Mouse (Mus musculus) heart, adult 8-10 months (tissue): ENCODE measurements at regions not wholly inside any gene's neighbourhood (a gene's known extent, or its start where the extent isn't known, plus 50 kb on each side); places are given as distances from the start of the nearest gene placed in this dataset.

Experiments
- DNase-seq: peaks from one replicate; pipeline ENCODE4 v3.0.0; 2022; ENCODE audit warnings: low spot score

- DNase-seq = no peak
Measured at GRCm38 (mm10) chr13:97847561-97847960, 87.1 kb upstream of the Gm10260 start.

- no peak for DNase-seq
Measured at GRCm38 (mm10) chr13:97845148-97845547, 84.7 kb upstream of the Gm10260 start.

GRCm38 (mm10) chr13:97842801-97843200 is 82.4 kb upstream of the Gm10260 start:
- no peak for DNase-seq

- DNase-seq = no peak
Measured at GRCm38 (mm10) chr13:97841503-97841902, 81.1 kb upstream of the Gm10260 start.

- DNase-seq = no peak
Measured at GRCm38 (mm10) chr13:97839617-97840308, 79.3 kb upstream of the Gm10260 start.

- DNase-seq = peak; percentile 51
Measured at GRCm38 (mm10) chr13:97837443-97838000, 77.1 kb upstream of the Gm10260 start.

GRCm38 (mm10) chr13:97832448-97832847 is 72.0 kb upstream of the Gm10260 start:
- DNase-seq = no peak

GRCm38 (mm10) chr13:97831839-97832238 is 71.4 kb upstream of the Gm10260 start:
- no peak for DNase-seq

GRCm38 (mm10) chr13:97829558-97829957 is 69.1 kb upstream of the Gm10260 start:
- DNase-seq = no peak

GRCm38 (mm10) chr13:97825801-97826576 is 65.6 kb upstream of the Gm10260 start:
- DNase-seq = no peak

GRCm38 (mm10) chr13:97825361-97825760 is 64.9 kb upstream of the Gm10260 start:
- DNase-seq = peak; percentile 13

GRCm38 (mm10) chr13:97824071-97824716 is 63.8 kb upstream of the Gm10260 start:
- no peak for DNase-seq

- DNase-seq = no peak
Measured at GRCm38 (mm10) chr13:97821630-97822029, 61.2 kb upstream of the Gm10260 start.

GRCm38 (mm10) chr13:97821011-97821410 is 60.6 kb upstream of the Gm10260 start:
- no peak for DNase-seq

- DNase-seq = no peak
Measured at GRCm38 (mm10) chr13:97820401-97820800, 60.0 kb upstream of the Gm10260 start.

- DNase-seq = no peak
Measured at GRCm38 (mm10) chr13:97819036-97819435, 58.6 kb upstream of the Gm10260 start.

GRCm38 (mm10) chr13:97816923-97817322 is 56.5 kb upstream of the Gm10260 start:
- DNase-seq = no peak
